Mouse (Mus musculus): ENCODE measurements around the gene Vmn1r55. TPM values are rescaled to one million over a fixed set of nuclear protein-coding genes. Genes with fewer than 3 reads are reported as not detected.

Vmn1r55 gene
- polyA plus RNA-seq, 1 experiment from 2014 or later, result 0.05 TPM

Small RNAs within 50 kb of the gene (microRNA-seq; reads per million reads assigned to microRNA genes)
- gene Gm26217, result not detected

Other genes starting within 250 kb of the Vmn1r55 start
- gene Gm36210, start 243.2 kb downstream of the Vmn1r55 start, polyA plus RNA-seq (2016; fragmentation: Nextera tagmentation; extraction: Ambion mirVana), result not detected in 2 replicates
- 4.2 and 5.1 TPM in 2 replicates for gene Zfp628, start 234.5 kb downstream of the Vmn1r55 start, polyA plus RNA-seq (2016; fragmentation: Nextera tagmentation; extraction: Ambion mirVana)
- 2.8 and 4.9 TPM in 2 replicates for gene Nat14, start 227.6 kb downstream of the Vmn1r55 start, polyA plus RNA-seq (2016; fragmentation: Nextera tagmentation; extraction: Ambion mirVana)
- 0.95 and 2.0 TPM in 2 replicates for gene Ssc5d, start 223.9 kb downstream of the Vmn1r55 start, polyA plus RNA-seq (2016; fragmentation: Nextera tagmentation; extraction: Ambion mirVana)
- gene Sbk2, start 185.3 kb downstream of the Vmn1r55 start, polyA plus RNA-seq (2016; fragmentation: Nextera tagmentation; extraction: Ambion mirVana), result 0.10 and 0.18 TPM in 2 replicates
- gene Sbk3, start 178.5 kb downstream of the Vmn1r55 start, polyA plus RNA-seq (2016; fragmentation: Nextera tagmentation; extraction: Ambion mirVana), result not detected in 2 replicates
- 21.9 and 28.3 TPM in 2 replicates for gene Zfp579, start 153.5 kb downstream of the Vmn1r55 start, polyA plus RNA-seq (2016; fragmentation: Nextera tagmentation; extraction: Ambion mirVana)
- 8.2 and 9.0 TPM in 2 replicates for gene Zfp524, start 135.3 kb downstream of the Vmn1r55 start, polyA plus RNA-seq (2016; fragmentation: Nextera tagmentation; extraction: Ambion mirVana)
- gene Fiz1, start 135.0 kb downstream of the Vmn1r55 start, polyA plus RNA-seq (2016; fragmentation: Nextera tagmentation; extraction: Ambion mirVana), result 64.8 and 68.3 TPM in 2 replicates
- gene Gm44973, start 134.2 kb downstream of the Vmn1r55 start, polyA plus RNA-seq (2016; fragmentation: Nextera tagmentation; extraction: Ambion mirVana), result 2.0 TPM in 1 of 2 replicates, not detected in the other
- gene Zfp865, start 129.3 kb downstream of the Vmn1r55 start, polyA plus RNA-seq (2016; fragmentation: Nextera tagmentation; extraction: Ambion mirVana), result 7.5 and 7.7 TPM in 2 replicates
- 5.5 and 9.0 TPM in 2 replicates for gene Ccdc106, start 129.1 kb downstream of the Vmn1r55 start, polyA plus RNA-seq (2016; fragmentation: Nextera tagmentation; extraction: Ambion mirVana)
- gene 4632433K11Rik, start 115.6 kb downstream of the Vmn1r55 start, polyA plus RNA-seq (2016; fragmentation: Nextera tagmentation; extraction: Ambion mirVana), result not detected in 2 replicates
- 2.5 and 4.0 TPM in 2 replicates for gene Zfp784, start 111.2 kb downstream of the Vmn1r55 start, polyA plus RNA-seq (2016; fragmentation: Nextera tagmentation; extraction: Ambion mirVana)
- 30.1 and 34.3 TPM in 2 replicates for gene Zfp580, start 98.1 kb downstream of the Vmn1r55 start, polyA plus RNA-seq (2016; fragmentation: Nextera tagmentation; extraction: Ambion mirVana)
- 202 and 203 TPM in 2 replicates for gene U2af2, start 87.5 kb downstream of the Vmn1r55 start, polyA plus RNA-seq (2016; fragmentation: Nextera tagmentation; extraction: Ambion mirVana)
- gene Epn1, start 69.4 kb downstream of the Vmn1r55 start, polyA plus RNA-seq (2016; fragmentation: Nextera tagmentation; extraction: Ambion mirVana), result 64.5 and 69.1 TPM in 2 replicates
- gene Rfpl4, start 32.7 kb downstream of the Vmn1r55 start, polyA plus RNA-seq (2016; fragmentation: Nextera tagmentation; extraction: Ambion mirVana), result not detected in 2 replicates
- 0.20 and 0.53 TPM in 2 replicates for gene Rasl2-9, start 23.7 kb downstream of the Vmn1r55 start, polyA plus RNA-seq (2016; fragmentation: Nextera tagmentation; extraction: Ambion mirVana)
- not detected in 2 replicates for gene Vmn1r56, start 47.1 kb upstream of the Vmn1r55 start, polyA plus RNA-seq (2016; fragmentation: Nextera tagmentation; extraction: Ambion mirVana)
- not detected in 2 replicates for gene Vmn1r57, start 68.8 kb upstream of the Vmn1r55 start, polyA plus RNA-seq (2016; fragmentation: Nextera tagmentation; extraction: Ambion mirVana)
- not detected in 2 replicates for gene Gm5065, start 200.9 kb upstream of the Vmn1r55 start, polyA plus RNA-seq (2016; fragmentation: Nextera tagmentation; extraction: Ambion mirVana)
- gene Nlrp2, start 201.4 kb upstream of the Vmn1r55 start, polyA plus RNA-seq (2016; fragmentation: Nextera tagmentation; extraction: Ambion mirVana), result not detected in 2 replicates